Mouse (Mus musculus) kidney, postnatal 36 days (tissue): Measurements from ENCODE around the gene Mcat.
"Not testable (repeated sequence)": the region's sequence is repeated elsewhere in the genome, so short reads cannot be mapped to it uniquely, and the experiment has no call there.

ENCODE experiments used
- DNase-seq, 2 experiments: peaks; one replicate each; pipeline ENCODE4 v3.0.0; 2021 to 2022; ENCODE audit warnings: mixed read lengths in 2 of 2

Gene Mcat

GRCm38 (mm10) chr15:83501483-83501882 is 62.1 kb downstream of the Mcat start:
- not testable (repeated sequence) for DNase-seq

- DNase-seq = peak; percentile 34 to 77
Measured at GRCm38 (mm10) chr15:83500352-83500751, 63.2 kb downstream of the Mcat start.

GRCm38 (mm10) chr15:83499211-83499755 is 64.3 kb downstream of the Mcat start:
- no peak for DNase-seq

- peak in 1 of 2 experiments; percentile 49 for DNase-seq
Measured at GRCm38 (mm10) chr15:83497299-83497698, 66.3 kb downstream of the Mcat start.
